Mouse (Mus musculus) hindbrain, postnatal 0 days (tissue): ENCODE measurements around the gene Radil. TPM values are rescaled to one million over a fixed set of nuclear protein-coding genes. Genes with fewer than 3 reads are reported as not detected.

Source experiments
- ATAC-seq: fragments of 200-750 bp; cut with Nextera tagmentation; 2 replicates; pipeline ENCODE4 v1.8.0; 2017; ENCODE audit warnings: mild to moderate bottlenecking, moderate TSS enrichment, moderate library complexity
- DNase-seq: peaks from one replicate; pipeline ENCODE4 v3.0.0-alpha.2; 2015; ENCODE audit warnings: low spot score
- H3K27ac ChIP-seq: fragments of 300-500 bp; sonication (generic); 2 replicates; pipeline ENCODE4 v1.5.1; 2014; ENCODE audit warnings: mild to moderate bottlenecking
- H3K27me3 ChIP-seq: fragments of 300-500 bp; sonication (generic); 2 replicates; pipeline ENCODE4 v1.6.1; 2014; ENCODE audit warnings: low read length, mixed read lengths; ENCODE audit not compliant: insufficient read depth
- H3K36me3 ChIP-seq: fragments of 300-500 bp; sonication (generic); 2 replicates; pipeline ENCODE4 v1.6.1; 2014; ENCODE audit warnings: low read length, mixed read lengths; ENCODE audit not compliant: insufficient read depth
- H3K4me1 ChIP-seq: fragments of 300-500 bp; sonication (generic); 2 replicates; pipeline ENCODE4 v1.6.1; 2014; ENCODE audit warnings: antibody characterized with exemption, low read length, mixed read lengths; ENCODE audit not compliant: insufficient read depth
- H3K4me2 ChIP-seq: fragments of 300-500 bp; sonication (generic); 2 replicates; pipeline ENCODE4 v1.6.1; 2014; ENCODE audit warnings: low read depth, mild to moderate bottlenecking, low read length, moderate library complexity, mixed read lengths
- H3K4me3 ChIP-seq: fragments of 300-500 bp; sonication (generic); 2 replicates; pipeline ENCODE4 v1.5.1; 2014; ENCODE audit warnings: low read length
- H3K9ac ChIP-seq: fragments of 300-500 bp; sonication (generic); replicated peaks from 2 replicates; pipeline ENCODE4 v1.6.1; 2014; ENCODE audit warnings: mild to moderate bottlenecking, low read length, moderate library complexity, mixed read lengths
- H3K9me3 ChIP-seq: fragments of 300-500 bp; sonication (generic); 2 replicates; pipeline ENCODE4 v1.6.1; 2016; ENCODE audit warnings: low read length, mixed read lengths
- CTCF ChIP-seq: IDR thresholded peaks from 2 replicates; pipeline ENCODE4 v1.5.1; 2016; ENCODE audit warnings: antibody characterized with exemption, control low read depth, low read depth
- WGBS: fragments of 180-500 bp; shearing (Covaris S2); extraction: QIAGEN DNeasy Blood & Tissue Kit; methylation state at CpG from one replicate; pipeline ENCODE4 v1.1.7; 2014; 5-methylcytosine and 5-hydroxymethylcytosine counted together
- polyA plus RNA-seq: library from polyadenylated mRNA; unstranded; fragments of >200 nt; fragmentation: Nextera tagmentation; extraction: Ambion mirVana; gene quantifications from 2 replicates; pipeline ENCODE4 v1.2.1, GENCODE M21; 2015
- total RNA-seq: library from RNA; depleted of rRNA; stranded (reverse); fragments of >200 nt; gene quantifications from 2 replicates; pipeline ENCODE4 v1.2.3, GENCODE M21; 2014

Gene Radil
- total and polyA plus RNA-seq, 2 experiments from 2014 or later: 11.9 to 17.7 TPM

DNA sequence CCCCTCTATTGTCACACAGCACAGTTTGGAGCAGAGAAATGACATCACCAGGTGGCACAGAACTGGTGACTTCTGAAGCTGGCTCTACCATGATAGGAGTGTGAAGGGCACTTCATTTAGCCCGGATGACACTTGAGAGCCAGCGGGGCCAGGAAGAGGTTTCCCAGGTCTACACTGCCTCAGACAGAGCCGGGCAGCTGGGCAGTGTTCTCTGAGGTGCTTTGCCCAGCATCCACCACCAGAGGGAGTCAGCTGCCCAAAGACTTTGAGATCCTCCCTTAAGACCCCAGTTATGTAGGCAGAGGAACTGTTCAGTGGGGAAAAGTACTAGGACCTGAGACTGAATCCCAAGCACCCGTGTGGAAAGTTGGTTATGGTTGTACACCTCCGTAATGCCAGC lies 30.6 kb upstream of the Radil start:
- Histone ChIP-seq H3K4me1 (peaks cover 12% of the 10 kb centered on the region), H3K9ac (no peak overlapping the region), H3K4me3 (no peak overlapping the region), H3K36me3 (no peaks in the 10 kb centered on the region; the same call in 1 of the 2 replicates), H3K27me3 (no peaks in the 10 kb centered on the region), H3K27ac (no peak overlapping the region; the same call in 1 of the 2 replicates), H3K9me3 (no peaks in the 10 kb centered on the region), H3K4me2 (no peak overlapping the region)
- DNase-seq: peak; percentile 87
- WGBS: 12% methylated on average over 5 of the region's 5 CpGs
- ATAC-seq: peak; percentile 65
- TF ChIP-seq CTCF: peak; percentile 95

DNA sequence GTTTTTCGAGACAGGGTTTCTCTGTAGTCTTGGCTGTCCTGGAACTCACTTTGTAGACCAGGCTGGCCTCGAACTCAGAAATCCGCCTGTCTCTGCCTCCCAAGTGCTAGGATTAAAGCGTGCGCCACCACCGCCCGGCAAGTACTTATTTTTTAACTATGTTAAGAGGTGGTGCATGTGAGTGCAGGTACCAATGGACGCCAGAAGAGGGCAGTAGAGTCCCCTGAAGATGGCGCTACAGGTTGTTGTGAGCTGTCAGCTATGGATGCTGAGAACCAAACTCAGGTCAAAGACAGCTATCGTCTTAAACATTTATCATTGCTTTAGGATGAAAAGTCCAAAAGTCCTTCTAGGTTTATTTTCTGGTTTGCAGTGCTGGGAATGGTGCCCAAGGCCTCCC lies 27.3 kb upstream of the Radil start:
- Histone ChIP-seq H3K4me3 (no peak overlapping the region), H3K9me3 (no peaks in the 10 kb centered on the region), H3K4me1 (no peaks in the 10 kb centered on the region), H3K36me3 (no peaks in the 10 kb centered on the region; the same call in 1 of the 2 replicates), H3K27ac (no peak overlapping the region), H3K4me2 (no peak overlapping the region), H3K9ac (no peak overlapping the region), H3K27me3 (no peaks in the 10 kb centered on the region)
- WGBS: 85% methylated on average over 10 of the region's 10 CpGs
- TF ChIP-seq CTCF: peak; percentile 18; the same call in 1 of the 2 replicates
- DNase-seq (no peak), ATAC-seq (no peak)

- Histone ChIP-seq H3K4me2 (no peak overlapping the region), H3K27ac (no peak overlapping the region), H3K9ac (no peak overlapping the region), H3K4me3 (no peak overlapping the region), H3K27me3 (no peaks in the 10 kb centered on the region), H3K4me1 (no peaks in the 10 kb centered on the region), H3K36me3 (peaks cover 7% of the 10 kb centered on the region; the same call in 1 of the 2 replicates), H3K9me3 (no peaks in the 10 kb centered on the region)
- ATAC-seq (no peak), DNase-seq (peak; percentile 15)
- 68% methylated on average over 7 of the region's 7 CpGs for WGBS
- no peak for TF ChIP-seq CTCF
These were observed 25.9 kb upstream of the Radil start for GRCm38 (mm10) chr5:142576832-142577231.

DNA sequence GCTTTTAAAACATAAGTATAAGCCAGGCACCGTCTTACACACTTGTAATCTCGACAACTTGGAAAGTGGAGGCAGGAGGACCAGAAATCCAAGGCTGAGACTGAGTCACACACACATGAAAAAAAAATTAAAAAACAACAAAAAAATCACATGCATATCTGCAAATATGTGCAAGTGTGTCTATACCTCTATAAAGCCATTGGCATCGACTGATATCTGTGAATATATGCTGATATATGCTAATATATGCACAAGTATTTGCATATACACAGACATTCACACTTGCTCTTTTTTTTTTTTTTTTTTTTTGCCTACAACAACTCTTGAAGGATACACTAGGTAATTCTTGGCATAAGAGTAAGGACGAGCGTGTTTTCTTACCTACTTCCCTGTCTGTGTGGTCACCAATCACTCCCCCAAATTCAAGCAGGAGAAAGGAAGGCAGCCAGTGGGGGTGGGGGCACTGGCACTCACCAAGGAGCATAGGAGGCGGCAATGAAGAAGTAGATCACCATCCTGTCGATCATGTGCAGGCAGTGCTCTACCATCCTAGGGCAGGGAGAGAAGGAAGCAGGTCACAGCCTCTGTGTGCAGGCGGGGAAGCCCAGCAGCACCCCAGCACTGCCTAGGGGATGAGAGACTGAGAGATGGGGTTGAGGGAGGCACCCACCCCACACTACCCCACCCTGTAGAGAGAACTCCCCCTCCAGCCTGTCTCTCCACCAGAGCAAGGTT lies 23.6 kb upstream of the Radil start:
- Histone ChIP-seq H3K4me2 (no peak overlapping the region), H3K9ac (no peak overlapping the region), H3K4me3 (no peak overlapping the region), H3K27me3 (no peaks in the 10 kb centered on the region), H3K27ac (no peak overlapping the region), H3K4me1 (no peaks in the 10 kb centered on the region), H3K36me3 (peaks cover 7% of the 10 kb centered on the region; the same call in 1 of the 2 replicates), H3K9me3 (no peaks in the 10 kb centered on the region)
- 70% methylated on average over 8 of the region's 8 CpGs for WGBS
- DNase-seq (no peak), ATAC-seq (no peak)
- no peak for TF ChIP-seq CTCF

GRCm38 (mm10) chr5:142564606-142565005 lies 13.7 kb upstream of the Radil start:
- 90% methylated on average over 1 of the region's 1 CpGs for WGBS
- DNase-seq (no peak), ATAC-seq (no peak)
- H3K27me3 ChIP-seq: no peaks in the 10 kb centered on the region
- peaks cover 7% of the 10 kb centered on the region; the same call in 1 of the 2 replicates for H3K36me3 ChIP-seq
- no peaks in the 10 kb centered on the region for H3K4me1 ChIP-seq
- no peak for TF ChIP-seq CTCF
- no peak overlapping the region for H3K4me2 ChIP-seq
- no peak overlapping the region for H3K27ac ChIP-seq
- H3K9me3 ChIP-seq: no peaks in the 10 kb centered on the region
- no peak overlapping the region for H3K4me3 ChIP-seq
- H3K9ac ChIP-seq: no peak overlapping the region

DNA sequence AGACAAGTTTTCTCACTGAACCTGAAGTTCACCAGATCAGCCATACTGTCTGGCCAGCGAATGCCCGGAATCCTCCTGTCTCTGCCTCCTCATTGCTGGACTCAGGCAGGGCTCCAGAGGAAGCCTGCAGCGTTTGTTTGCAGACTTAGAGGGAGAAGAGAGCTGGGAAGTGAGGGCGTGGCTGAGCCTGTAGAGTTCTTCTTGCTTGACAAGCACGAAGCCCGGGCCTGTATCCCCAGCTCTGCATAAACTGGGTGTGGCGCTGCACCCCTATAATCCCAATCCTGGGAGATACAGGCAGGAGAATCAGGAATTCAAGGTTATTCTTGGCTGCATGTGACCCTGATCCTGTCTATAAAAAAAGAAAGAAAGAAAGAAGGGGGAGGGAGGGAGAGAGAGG lies 9.4 kb upstream of the Radil start:
- no peak for ATAC-seq
- H3K4me2 ChIP-seq: no peak overlapping the region

More for the DNA sequence above, 9.4 kb upstream of the Radil start:
- Histone ChIP-seq H3K9me3 (no peaks in the 10 kb centered on the region), H3K4me1 (no peaks in the 10 kb centered on the region), H3K9ac (no peak overlapping the region), H3K36me3 (no peaks in the 10 kb centered on the region), H3K27me3 (no peaks in the 10 kb centered on the region), H3K27ac (no peak overlapping the region), H3K4me3 (no peak overlapping the region)
- DNase-seq: no peak
- TF ChIP-seq CTCF: no peak
- WGBS: 60% methylated on average over 7 of the region's 7 CpGs
